Mouse (Mus musculus): ENCODE data around the gene Srgap2. TPM values are rescaled to one million over a fixed set of nuclear protein-coding genes. Genes with fewer than 3 reads are reported as not detected.

The Srgap2 gene
- polyA plus RNA-seq, 1 experiment, result 0.38 TPM

GRCm38 (mm10) chr1:131327167-131327566 lies 200.0 kb downstream of the Srgap2 start:
- Histone ChIP-seq H3K36me3 (ENCODE audit: control insufficient read depth) (peaks cover 5% of the 10 kb centered on the region), H3K4me1 (ENCODE audit: control insufficient read depth) (no peaks in the 10 kb centered on the region), H3K4me3 (replicated peaks) (no peak overlapping the region), H3K27me3 (ENCODE audit: control insufficient read depth) (no peaks in the 10 kb centered on the region), H3K9me3 (ENCODE audit: control insufficient read depth, low read length) (no peaks in the 10 kb centered on the region)
- no peak for TF ChIP-seq GATA1 (IDR thresholded peaks at IDR 0.05; ENCODE audit: low read length)
- no peak for TF ChIP-seq TAL1 (IDR thresholded peaks at IDR 0.05; ENCODE audit: low read length)

- H3K9me3 ChIP-seq (ENCODE audit: control insufficient read depth, low read length), result no peaks in the 10 kb centered on the region
- no peaks in the 10 kb centered on the region for H3K4me1 ChIP-seq (ENCODE audit: control insufficient read depth)
- peaks cover 8% of the 10 kb centered on the region for H3K36me3 ChIP-seq (ENCODE audit: control insufficient read depth)
- no peak overlapping the region for H3K4me3 ChIP-seq (replicated peaks)
- TF ChIP-seq TAL1 (IDR thresholded peaks at IDR 0.05; ENCODE audit: low read length), result no peak
- no peak for TF ChIP-seq GATA1 (IDR thresholded peaks at IDR 0.05; ENCODE audit: low read length)
- H3K27me3 ChIP-seq (ENCODE audit: control insufficient read depth), result no peaks in the 10 kb centered on the region
These were observed 202.2 kb downstream of the Srgap2 start for GRCm38 (mm10) chr1:131324816-131325463.

- Histone ChIP-seq H3K27me3 (ENCODE audit: control insufficient read depth) (no peaks in the 10 kb centered on the region), H3K4me1 (ENCODE audit: control insufficient read depth) (peaks cover 4% of the 10 kb centered on the region), H3K9me3 (ENCODE audit: control insufficient read depth, low read length) (no peaks in the 10 kb centered on the region), H3K4me3 (replicated peaks) (no peak overlapping the region), H3K36me3 (ENCODE audit: control insufficient read depth) (peaks cover 37% of the 10 kb centered on the region)
- TF ChIP-seq GATA1 (IDR thresholded peaks at IDR 0.05; ENCODE audit: low read length), result no peak
- TF ChIP-seq TAL1 (IDR thresholded peaks at IDR 0.05; ENCODE audit: low read length), result no peak
These were observed 207.4 kb downstream of the Srgap2 start for GRCm38 (mm10) chr1:131319598-131320330.

GRCm38 (mm10) chr1:131318397-131318796 lies 208.8 kb downstream of the Srgap2 start:
- H3K4me3 ChIP-seq (replicated peaks), result no peak overlapping the region
- H3K27me3 ChIP-seq (ENCODE audit: control insufficient read depth), result no peaks in the 10 kb centered on the region
- H3K36me3 ChIP-seq (ENCODE audit: control insufficient read depth), result peaks cover 35% of the 10 kb centered on the region
- H3K9me3 ChIP-seq (ENCODE audit: control insufficient read depth, low read length), result no peaks in the 10 kb centered on the region
- TF ChIP-seq TAL1 (IDR thresholded peaks at IDR 0.05; ENCODE audit: low read length) (no peak), GATA1 (IDR thresholded peaks at IDR 0.05; ENCODE audit: low read length) (no peak)
- peaks cover 4% of the 10 kb centered on the region for H3K4me1 ChIP-seq (ENCODE audit: control insufficient read depth)

GRCm38 (mm10) chr1:131317625-131318024 lies 209.5 kb downstream of the Srgap2 start:
- Histone ChIP-seq H3K9me3 (ENCODE audit: control insufficient read depth, low read length) (no peaks in the 10 kb centered on the region), H3K27me3 (ENCODE audit: control insufficient read depth) (no peaks in the 10 kb centered on the region), H3K4me3 (replicated peaks) (no peak overlapping the region), H3K36me3 (ENCODE audit: control insufficient read depth) (peaks cover 35% of the 10 kb centered on the region), H3K4me1 (ENCODE audit: control insufficient read depth) (peaks cover 4% of the 10 kb centered on the region)
- TF ChIP-seq GATA1 (IDR thresholded peaks at IDR 0.05; ENCODE audit: low read length), result no peak
- no peak for TF ChIP-seq TAL1 (IDR thresholded peaks at IDR 0.05; ENCODE audit: low read length)

GRCm38 (mm10) chr1:131311284-131311683 lies 215.9 kb downstream of the Srgap2 start:
- no peak overlapping the region for H3K4me3 ChIP-seq (replicated peaks)
- H3K9me3 ChIP-seq (ENCODE audit: control insufficient read depth, low read length), result no peaks in the 10 kb centered on the region
- TF ChIP-seq GATA1 (IDR thresholded peaks at IDR 0.05; ENCODE audit: low read length) (no peak), TAL1 (IDR thresholded peaks at IDR 0.05; ENCODE audit: low read length) (no peak)
- no peaks in the 10 kb centered on the region for H3K27me3 ChIP-seq (ENCODE audit: control insufficient read depth)
- no peaks in the 10 kb centered on the region for H3K4me1 ChIP-seq (ENCODE audit: control insufficient read depth)
- H3K36me3 ChIP-seq (ENCODE audit: control insufficient read depth), result peaks cover 34% of the 10 kb centered on the region

- Histone ChIP-seq H3K27me3 (ENCODE audit: control insufficient read depth) (no peaks in the 10 kb centered on the region), H3K4me1 (ENCODE audit: control insufficient read depth) (no peaks in the 10 kb centered on the region), H3K36me3 (ENCODE audit: control insufficient read depth) (peaks cover 25% of the 10 kb centered on the region), H3K9me3 (ENCODE audit: control insufficient read depth, low read length) (no peaks in the 10 kb centered on the region), H3K4me3 (replicated peaks) (no peak overlapping the region)
- no peak for TF ChIP-seq GATA1 (IDR thresholded peaks at IDR 0.05; ENCODE audit: low read length)
- TF ChIP-seq TAL1 (IDR thresholded peaks at IDR 0.05; ENCODE audit: low read length), result no peak
These were observed 216.8 kb downstream of the Srgap2 start for GRCm38 (mm10) chr1:131310237-131310818.

GRCm38 (mm10) chr1:131300750-131301149 lies 226.4 kb downstream of the Srgap2 start:
- no peaks in the 10 kb centered on the region for H3K9me3 ChIP-seq (ENCODE audit: control insufficient read depth, low read length)
- TF ChIP-seq GATA1 (IDR thresholded peaks at IDR 0.05; ENCODE audit: low read length), result no peak
- no peak for TF ChIP-seq TAL1 (IDR thresholded peaks at IDR 0.05; ENCODE audit: low read length)
- no peaks in the 10 kb centered on the region for H3K27me3 ChIP-seq (ENCODE audit: control insufficient read depth)
- H3K36me3 ChIP-seq (ENCODE audit: control insufficient read depth), result peaks cover 27% of the 10 kb centered on the region
- no peak overlapping the region for H3K4me3 ChIP-seq (replicated peaks)
- no peaks in the 10 kb centered on the region for H3K4me1 ChIP-seq (ENCODE audit: control insufficient read depth)

- no peak for TF ChIP-seq GATA1 (IDR thresholded peaks at IDR 0.05; ENCODE audit: low read length)
- no peak for TF ChIP-seq TAL1 (IDR thresholded peaks at IDR 0.05; ENCODE audit: low read length)
- no peak overlapping the region for H3K4me3 ChIP-seq (replicated peaks)
- H3K27me3 ChIP-seq (ENCODE audit: control insufficient read depth), result no peaks in the 10 kb centered on the region
- no peaks in the 10 kb centered on the region for H3K9me3 ChIP-seq (ENCODE audit: control insufficient read depth, low read length)
- H3K4me1 ChIP-seq (ENCODE audit: control insufficient read depth), result no peaks in the 10 kb centered on the region
- peaks cover 33% of the 10 kb centered on the region for H3K36me3 ChIP-seq (ENCODE audit: control insufficient read depth)
These were observed 227.4 kb downstream of the Srgap2 start for GRCm38 (mm10) chr1:131299788-131300187.

Measured in erythroblast, embryonic 14.5 days (primary cell).